Mouse (Mus musculus) hindbrain, embryonic 11.5 days (tissue): ENCODE results near the gene Dst. TPM values are rescaled to one million over a fixed set of nuclear protein-coding genes. Genes with fewer than 3 reads are reported as not detected.
"Not testable (repeated sequence)": the region's sequence is repeated elsewhere in the genome, so short reads cannot be mapped to it uniquely, and the experiment has no call there.

ENCODE experiments used
- ATAC-seq: fragments of 200-750 bp; cut with Nextera tagmentation; 2 replicates; pipeline ENCODE4 v1.8.0; 2017; ENCODE audit warnings: mild to moderate bottlenecking, moderate TSS enrichment, moderate library complexity; ENCODE audit not compliant: low FRiP score
- DNase-seq: peaks from one replicate; pipeline ENCODE4 v3.0.0-alpha.2; 2015; ENCODE audit warnings: low spot score
- H3K27ac ChIP-seq: fragments of 300-500 bp; sonication (generic); 2 replicates; pipeline ENCODE4 v1.5.1; 2014; ENCODE audit warnings: mild to moderate bottlenecking, low read depth, low read length
- H3K27me3 ChIP-seq: fragments of 300-500 bp; sonication (generic); 2 replicates; pipeline ENCODE4 v1.6.1; 2014; ENCODE audit warnings: mild to moderate bottlenecking, low read length, moderate library complexity, mixed read lengths; ENCODE audit not compliant: control insufficient read depth, insufficient read depth
- H3K36me3 ChIP-seq: fragments of 300-500 bp; sonication (generic); 2 replicates; pipeline ENCODE4 v1.6.1; 2014; ENCODE audit warnings: mild to moderate bottlenecking, low read length, moderate library complexity, mixed read lengths; ENCODE audit not compliant: control insufficient read depth, insufficient read depth
- H3K4me1 ChIP-seq: fragments of 300-500 bp; sonication (generic); replicated peaks from 2 replicates; pipeline ENCODE4 v1.6.1; 2014; ENCODE audit warnings: low read length, mixed read lengths; ENCODE audit not compliant: control insufficient read depth, insufficient read depth
- H3K4me2 ChIP-seq: fragments of 300-500 bp; sonication (generic); replicated peaks from 2 replicates; pipeline ENCODE4 v1.6.1; 2014; ENCODE audit warnings: mild to moderate bottlenecking, low read depth, low read length
- H3K4me3 ChIP-seq: fragments of 300-500 bp; sonication (generic); 2 replicates; pipeline ENCODE4 v1.5.1; 2014; ENCODE audit warnings: low read depth, low read length
- H3K9ac ChIP-seq: fragments of 300-500 bp; sonication (generic); 2 replicates; pipeline ENCODE4 v1.6.1; 2014; ENCODE audit warnings: low read depth, low read length
- H3K9me3 ChIP-seq: fragments of 300-500 bp; sonication (generic); 2 replicates; pipeline ENCODE4 v1.6.1; 2016; ENCODE audit warnings: low read length; ENCODE audit not compliant: control insufficient read depth
- WGBS: fragments of 180-500 bp; shearing (Covaris S2); extraction: QIAGEN DNeasy Blood & Tissue Kit; methylation state at CpG from one replicate; pipeline ENCODE4 v1.1.7; 2014; 5-methylcytosine and 5-hydroxymethylcytosine counted together
- polyA plus RNA-seq: library from polyadenylated mRNA; unstranded; fragments of >200 nt; fragmentation: Nextera tagmentation; extraction: Ambion mirVana; gene quantifications from 2 replicates; pipeline ENCODE4 v1.2.1, GENCODE M21; 2014

The Dst gene
- polyA plus RNA-seq, 1 experiment from 2014 or later = 60.0 TPM

DNA sequence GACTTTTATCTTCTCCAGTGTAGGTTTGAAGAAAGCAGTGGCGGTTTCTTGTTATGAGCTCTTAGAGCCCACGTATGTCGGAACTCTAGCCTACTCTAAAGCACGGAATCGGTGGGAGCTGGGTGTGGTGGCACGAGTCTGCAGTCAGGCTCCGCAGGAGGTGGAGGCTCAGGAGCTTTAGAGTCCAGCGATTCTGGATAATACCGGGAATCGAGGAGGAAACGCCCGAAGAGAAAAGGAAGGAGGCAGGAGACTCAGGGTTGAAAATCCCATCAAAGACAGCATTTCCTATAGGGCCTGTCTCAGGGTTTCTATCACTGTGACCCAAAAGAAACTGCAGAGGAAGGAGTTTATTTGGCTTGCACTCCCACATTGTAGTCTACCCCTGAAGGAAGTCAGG is 151.2 kb downstream of the Dst start:
- Histone ChIP-seq H3K4me1 (0 out of 2 replicates have a peak, but pooled peaks cover 6% of the 10 kb centered on the region), H3K36me3 (no peaks in the 10 kb centered on the region), H3K9me3 (no peaks in the 10 kb centered on the region), H3K27me3 (no peaks in the 10 kb centered on the region), H3K27ac (no peak overlapping the region), H3K4me3 (no peak overlapping the region), H3K4me2 (no peak overlapping the region), H3K9ac (no peak overlapping the region)
- 84% methylated on average over 12 of the region's 12 CpGs for WGBS
- DNase-seq (no peak), ATAC-seq (no peak)

DNA sequence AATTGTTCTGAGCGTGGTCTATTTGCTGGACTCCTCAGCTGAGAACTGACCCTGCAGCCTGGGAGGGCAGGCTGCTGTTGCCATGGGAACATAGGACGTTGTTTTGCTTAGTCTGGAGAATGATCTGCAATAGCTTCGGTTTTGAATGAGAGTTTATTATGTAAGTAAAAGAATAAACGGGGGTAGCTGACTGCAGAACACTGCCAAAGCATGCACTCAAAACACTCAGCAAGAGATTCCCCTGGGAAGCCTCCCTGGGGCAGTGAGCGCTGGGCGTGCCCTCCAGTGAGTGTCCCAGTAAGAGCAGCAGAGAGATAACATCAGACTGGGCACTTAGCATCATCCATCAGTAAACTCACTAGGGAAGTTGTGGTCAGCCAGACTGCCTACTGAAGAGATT is 152.4 kb downstream of the Dst start:
- peak overlapping the region; percentile 67 for H3K27ac ChIP-seq
- peak; percentile 58 for DNase-seq
- ATAC-seq = peak; percentile 63
- H3K4me3 ChIP-seq = no peak overlapping the region
- H3K9ac ChIP-seq = no peak overlapping the region
- no peaks in the 10 kb centered on the region for H3K27me3 ChIP-seq
- H3K4me2 ChIP-seq = peak overlapping the region; percentile 18
- H3K4me1 ChIP-seq = 0 out of 2 replicates have a peak, but pooled peaks cover 6% of the 10 kb centered on the region
- no peaks in the 10 kb centered on the region for H3K36me3 ChIP-seq
- no peaks in the 10 kb centered on the region for H3K9me3 ChIP-seq
- WGBS = 12% methylated on average over 6 of the region's 6 CpGs

DNA sequence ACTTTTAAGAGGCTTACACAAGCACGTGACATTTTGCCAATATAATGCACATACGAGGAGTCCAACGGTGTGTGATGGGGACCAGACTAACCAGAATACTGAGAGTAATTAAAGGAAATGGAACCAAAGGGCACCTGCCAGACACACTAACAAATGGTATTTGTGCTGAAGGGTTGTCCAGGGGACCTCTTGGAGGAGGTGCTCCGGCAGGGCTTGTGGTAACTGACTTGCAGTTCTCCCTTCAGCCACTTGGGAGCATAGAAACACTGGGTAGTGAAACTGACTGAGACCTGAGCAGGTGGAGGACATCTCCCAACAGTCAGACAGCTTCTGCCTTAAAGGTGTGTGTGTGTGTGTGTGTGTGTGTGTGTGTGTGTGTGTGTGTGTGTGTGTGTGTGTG is 153.1 kb downstream of the Dst start:
- no peaks in the 10 kb centered on the region for H3K27me3 ChIP-seq
- no peak overlapping the region for H3K9ac ChIP-seq
- ATAC-seq (peak; percentile 67), DNase-seq (peak; percentile 73)
- peak overlapping the region; percentile 67; the same call in 1 of the 2 replicates for H3K27ac ChIP-seq
- 0 out of 2 replicates have a peak, but pooled peaks cover 6% of the 10 kb centered on the region for H3K4me1 ChIP-seq
- WGBS = 25% methylated on average over 4 of the region's 4 CpGs
- H3K9me3 ChIP-seq = no peaks in the 10 kb centered on the region
- H3K36me3 ChIP-seq = no peaks in the 10 kb centered on the region
- H3K4me3 ChIP-seq = no peak overlapping the region
- H3K4me2 ChIP-seq = peak overlapping the region; percentile 18; the same call in 1 of the 2 replicates

DNA sequence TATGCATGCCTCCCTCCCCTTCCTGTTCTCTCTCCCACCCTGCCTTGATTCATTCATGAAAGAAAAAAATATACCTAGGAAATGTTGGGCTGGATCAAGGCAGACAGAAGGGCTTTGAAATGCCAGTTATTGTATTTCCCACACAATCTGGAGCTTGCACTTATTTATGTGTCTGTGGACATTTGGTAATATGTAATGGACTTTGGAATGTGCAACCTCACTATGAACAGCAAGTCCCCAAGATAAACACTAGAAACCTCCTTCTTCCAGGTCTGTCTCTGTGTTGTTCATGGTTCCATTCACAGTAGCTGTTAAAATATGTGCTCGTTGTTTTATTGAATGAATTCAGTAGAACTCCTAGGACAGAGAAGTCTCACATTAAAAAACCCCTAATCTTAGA is 153.8 kb downstream of the Dst start:
- Histone ChIP-seq H3K4me2 (no peak overlapping the region), H3K27me3 (no peaks in the 10 kb centered on the region), H3K4me1 (0 out of 2 replicates have a peak, but pooled peaks cover 6% of the 10 kb centered on the region), H3K9me3 (no peaks in the 10 kb centered on the region), H3K9ac (no peak overlapping the region), H3K4me3 (no peak overlapping the region), H3K36me3 (no peaks in the 10 kb centered on the region), H3K27ac (no peak overlapping the region)
- DNase-seq = no peak
- no peak for ATAC-seq
- 78% methylated on average over 1 of the region's 1 CpGs for WGBS

DNA sequence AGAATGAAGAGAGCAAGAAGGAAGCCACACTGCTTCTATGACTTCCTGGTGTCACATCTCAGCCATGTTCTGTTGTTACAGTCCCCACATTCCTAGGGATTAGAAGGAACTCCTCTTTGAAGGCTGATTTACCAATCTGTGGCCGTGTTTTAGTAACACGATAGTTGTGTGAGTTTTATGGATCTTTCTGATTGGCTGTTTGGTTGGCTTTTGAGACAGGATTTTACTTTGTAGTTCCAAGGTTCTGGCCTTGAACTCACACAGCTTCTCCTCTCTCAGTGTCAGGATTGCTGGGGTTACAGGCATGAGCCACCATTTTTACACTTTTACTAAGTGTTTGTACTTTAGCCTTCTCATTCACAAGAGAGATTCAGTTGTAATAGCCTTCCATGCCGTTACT is 155.9 kb downstream of the Dst start:
- WGBS = 81% methylated on average over 3 of the region's 3 CpGs
- ATAC-seq (no peak), DNase-seq (no peak)
- Histone ChIP-seq H3K36me3 (no peaks in the 10 kb centered on the region), H3K9me3 (no peaks in the 10 kb centered on the region), H3K4me3 (no peak overlapping the region), H3K27ac (no peak overlapping the region; the same call in 1 of the 2 replicates), H3K4me2 (no peak overlapping the region), H3K27me3 (no peaks in the 10 kb centered on the region), H3K9ac (no peak overlapping the region), H3K4me1 (0 out of 2 replicates have a peak, but pooled peaks cover 6% of the 10 kb centered on the region)

DNA sequence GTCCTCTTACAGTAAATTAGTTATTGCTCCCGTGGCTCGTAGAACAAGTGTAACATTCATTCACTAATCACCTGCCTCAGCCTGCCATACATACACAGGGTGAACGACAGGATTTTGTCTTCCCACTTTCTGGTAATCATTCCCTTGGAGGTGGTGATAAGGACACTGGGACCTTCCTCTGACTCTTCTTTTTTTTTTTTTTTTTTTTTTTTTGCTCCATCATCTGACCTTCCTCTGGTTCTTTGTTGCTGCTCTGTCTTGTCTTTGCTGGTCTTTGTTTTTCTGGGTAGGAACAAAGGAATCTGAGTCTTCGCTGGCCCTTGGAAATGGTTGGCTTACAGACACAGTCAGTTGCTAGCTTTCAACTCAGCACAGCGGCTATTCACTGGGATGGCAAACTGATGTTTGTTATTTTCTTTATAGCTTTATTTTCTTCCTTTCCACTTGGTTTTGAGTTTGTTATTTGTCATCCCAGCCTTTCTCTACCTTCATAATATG is 157.6 kb downstream of the Dst start:
- ATAC-seq = no peak
- WGBS = 78% methylated on average over 5 of the region's 5 CpGs

DNA sequence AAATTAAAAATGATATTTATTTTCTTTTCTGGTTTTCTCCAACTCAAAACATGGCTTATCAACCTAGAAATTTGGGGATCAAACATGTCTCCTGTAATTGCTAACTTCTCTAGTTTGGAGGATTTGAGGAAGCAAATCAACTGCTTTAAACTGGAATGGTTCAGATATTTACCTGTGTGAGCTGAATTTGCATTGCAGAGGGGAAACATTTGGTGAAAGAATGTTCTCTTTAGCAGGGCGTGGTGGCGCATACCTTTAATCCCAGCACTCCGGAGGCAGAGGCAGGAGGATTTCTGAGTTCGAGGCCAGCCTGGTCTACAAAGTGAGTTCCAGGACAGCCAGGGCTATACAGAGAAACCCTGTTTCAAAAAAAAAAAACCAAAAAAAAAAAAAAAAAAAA is 158.4 kb downstream of the Dst start:
- H3K4me2 ChIP-seq, ATAC-seq, H3K4me1 ChIP-seq, H3K27ac ChIP-seq, DNase-seq, H3K9ac ChIP-seq, H3K9me3 ChIP-seq, H3K27me3 ChIP-seq, H3K36me3 ChIP-seq, H3K4me3 ChIP-seq: not testable (repeated sequence)
- 94% methylated on average over 4 of the region's 4 CpGs for WGBS

More for the DNA sequence above, 157.6 kb downstream of the Dst start:
- Histone ChIP-seq H3K9me3 (no peaks in the 10 kb centered on the region), H3K9ac (no peak overlapping the region), H3K4me1 (0 out of 2 replicates have a peak, but pooled peaks cover 2% of the 10 kb centered on the region), H3K27me3 (no peaks in the 10 kb centered on the region), H3K36me3 (no peaks in the 10 kb centered on the region), H3K4me3 (no peak overlapping the region), H3K4me2 (no peak overlapping the region), H3K27ac (no peak overlapping the region)
- no peak for DNase-seq

DNA sequence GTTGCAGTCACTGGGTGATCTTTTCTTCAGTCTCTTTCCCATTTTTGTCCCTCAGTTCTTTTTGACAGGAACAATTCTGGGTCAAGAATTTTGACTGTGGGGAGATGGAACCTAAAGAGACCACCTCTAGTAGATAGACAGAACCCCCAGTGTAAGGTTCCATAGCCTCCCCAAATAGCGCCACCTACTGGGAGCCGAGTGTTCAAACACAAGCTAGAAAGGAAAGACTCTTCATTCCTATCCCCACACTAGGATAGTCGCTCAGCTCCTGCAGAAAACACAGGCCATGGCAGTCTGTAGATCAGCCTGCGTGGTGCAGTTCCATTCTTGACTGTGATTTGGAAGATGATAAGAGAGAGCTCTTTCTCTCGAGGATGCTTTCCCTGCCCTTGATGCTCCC is 160.3 kb downstream of the Dst start:
- Histone ChIP-seq H3K36me3 (no peaks in the 10 kb centered on the region), H3K4me3 (no peak overlapping the region), H3K4me2 (no peak overlapping the region), H3K9ac (no peak overlapping the region), H3K27me3 (no peaks in the 10 kb centered on the region), H3K27ac (no peak overlapping the region), H3K4me1 (no peaks in the 10 kb centered on the region), H3K9me3 (no peaks in the 10 kb centered on the region)
- DNase-seq (peak; percentile 35), ATAC-seq (no peak)
- WGBS = 49% methylated on average over 5 of the region's 5 CpGs

DNA sequence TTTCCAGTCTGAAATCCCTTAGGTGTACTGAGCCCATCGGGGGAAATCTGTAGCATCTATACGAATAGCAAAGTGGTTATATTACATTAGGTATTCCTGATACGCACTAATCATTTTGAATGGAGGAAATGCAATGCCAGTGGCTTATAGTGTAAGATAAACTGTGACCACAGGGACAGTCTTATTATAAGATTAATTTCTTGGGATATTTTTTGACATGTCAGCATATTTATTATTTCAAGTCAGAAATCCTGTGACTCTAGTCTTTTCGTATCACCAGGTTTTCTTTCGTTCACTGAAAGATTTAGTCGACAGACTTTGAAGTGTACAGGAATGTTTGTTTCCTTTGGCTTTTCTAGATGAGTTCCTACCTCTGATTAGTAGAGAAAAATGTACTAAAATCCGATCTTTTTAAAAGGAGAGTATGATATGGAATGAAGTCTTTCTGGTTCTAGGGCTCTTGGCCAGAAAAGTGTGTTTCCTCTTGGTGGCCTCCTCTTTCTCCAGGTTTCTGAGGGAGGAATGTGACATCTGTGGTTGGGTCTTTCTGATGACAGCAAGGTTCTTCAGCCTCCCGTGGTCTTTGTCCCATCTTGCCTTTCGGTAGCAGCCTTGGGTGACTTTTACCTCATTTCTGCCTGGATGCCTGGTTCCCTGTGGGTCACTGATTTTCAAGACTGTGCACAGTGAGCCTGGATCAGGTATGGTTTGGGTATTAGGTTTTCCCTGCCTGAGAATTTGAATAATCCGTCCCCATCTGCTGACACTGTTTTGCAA is 161.7 kb downstream of the Dst start:
- H3K4me1 ChIP-seq = 0 out of 2 replicates have a peak, but pooled peaks cover 3% of the 10 kb centered on the region
- no peak overlapping the region for H3K27ac ChIP-seq
- WGBS = 89% methylated on average over 10 of the region's 10 CpGs
- no peak overlapping the region for H3K9ac ChIP-seq
- DNase-seq (no peak), ATAC-seq (no peak)
- no peaks in the 10 kb centered on the region for H3K9me3 ChIP-seq
- H3K27me3 ChIP-seq = no peaks in the 10 kb centered on the region
- no peak overlapping the region for H3K4me2 ChIP-seq
- H3K36me3 ChIP-seq = no peaks in the 10 kb centered on the region
- H3K4me3 ChIP-seq = no peak overlapping the region
